Mouse (Mus musculus) kidney, postnatal 0 days (tissue): ENCODE data around the gene Minos1. TPM values are rescaled to one million over a fixed set of nuclear protein-coding genes. Genes with fewer than 3 reads are reported as not detected.

Experiments
- ATAC-seq: fragments of 200-750 bp; cut with Nextera tagmentation; replicated peaks from 2 replicates; pipeline ENCODE4 v1.8.0; 2017; ENCODE audit warnings: low read depth, moderate number of reproducible peaks, moderate TSS enrichment, moderate library complexity; ENCODE audit not compliant: low FRiP score
- DNase-seq: peaks from one replicate; pipeline ENCODE4 v3.0.0-alpha.2; 2016; ENCODE audit warnings: low spot score
- H3K27ac ChIP-seq: fragments of 300-500 bp; sonication (generic); 2 replicates; pipeline ENCODE4 v1.5.1; 2014; ENCODE audit warnings: mild to moderate bottlenecking
- H3K27me3 ChIP-seq: fragments of 300-500 bp; sonication (generic); 2 replicates; pipeline ENCODE4 v1.6.1; 2014; ENCODE audit warnings: low read length, mixed read lengths; ENCODE audit not compliant: insufficient read depth
- H3K36me3 ChIP-seq: fragments of 300-500 bp; sonication (generic); 2 replicates; pipeline ENCODE4 v1.6.1; 2014; ENCODE audit warnings: low read length, mixed read lengths; ENCODE audit not compliant: insufficient read depth
- H3K4me1 ChIP-seq: fragments of 300-500 bp; sonication (generic); replicated peaks from 2 replicates; pipeline ENCODE4 v1.6.1; 2014; ENCODE audit warnings: antibody characterized with exemption, low read length, mixed read lengths; ENCODE audit not compliant: insufficient read depth
- H3K4me2 ChIP-seq: fragments of 300-500 bp; sonication (generic); 2 replicates; pipeline ENCODE4 v1.6.1; 2014; ENCODE audit warnings: mild to moderate bottlenecking, low read length, moderate library complexity, mixed read lengths
- H3K4me3 ChIP-seq: fragments of 300-500 bp; sonication (generic); replicated peaks from 2 replicates; pipeline ENCODE4 v1.5.1; 2014; ENCODE audit warnings: low read depth, low read length
- H3K9ac ChIP-seq: fragments of 300-500 bp; sonication (generic); 2 replicates; pipeline ENCODE4 v1.6.1; 2014; ENCODE audit warnings: low read depth, low read length
- H3K9me3 ChIP-seq: fragments of 300-500 bp; sonication (generic); replicated peaks from 2 replicates; pipeline ENCODE4 v1.6.1; 2016; ENCODE audit warnings: low read length, inconsistent platforms, mixed read lengths
- CTCF ChIP-seq: IDR thresholded peaks from 2 replicates; pipeline ENCODE4 v1.5.1; 2016; ENCODE audit warnings: antibody characterized with exemption, low read depth, mild to moderate bottlenecking, moderate library complexity
- WGBS: fragments of 180-500 bp; shearing (Covaris S2); extraction: QIAGEN DNeasy Blood & Tissue Kit; methylation state at CpG from one replicate; pipeline ENCODE4 v1.1.7; 2014; 5-methylcytosine and 5-hydroxymethylcytosine counted together
- polyA plus RNA-seq: library from polyadenylated mRNA; unstranded; fragments of >200 nt; fragmentation: Nextera tagmentation; extraction: Ambion mirVana; gene quantifications from 2 replicates; pipeline ENCODE4 v1.2.1, GENCODE M21; 2015

The Minos1 gene
- polyA plus RNA-seq, 1 experiment from 2014 or later, result 875 TPM

GRCm38 (mm10) chr4:139092356-139093195 lies 38.3 kb downstream of the Minos1 start, which contains the start of gene Nbl1:
Gene Nbl1 (minus strand): TSS chr4:139092993.
- Histone ChIP-seq H3K36me3 (no peaks in the 10 kb centered on the region), H3K4me2 (peak within 1 kb of the TSS; percentile 98)
- DNase-seq, result peak; percentile 68

DNA sequence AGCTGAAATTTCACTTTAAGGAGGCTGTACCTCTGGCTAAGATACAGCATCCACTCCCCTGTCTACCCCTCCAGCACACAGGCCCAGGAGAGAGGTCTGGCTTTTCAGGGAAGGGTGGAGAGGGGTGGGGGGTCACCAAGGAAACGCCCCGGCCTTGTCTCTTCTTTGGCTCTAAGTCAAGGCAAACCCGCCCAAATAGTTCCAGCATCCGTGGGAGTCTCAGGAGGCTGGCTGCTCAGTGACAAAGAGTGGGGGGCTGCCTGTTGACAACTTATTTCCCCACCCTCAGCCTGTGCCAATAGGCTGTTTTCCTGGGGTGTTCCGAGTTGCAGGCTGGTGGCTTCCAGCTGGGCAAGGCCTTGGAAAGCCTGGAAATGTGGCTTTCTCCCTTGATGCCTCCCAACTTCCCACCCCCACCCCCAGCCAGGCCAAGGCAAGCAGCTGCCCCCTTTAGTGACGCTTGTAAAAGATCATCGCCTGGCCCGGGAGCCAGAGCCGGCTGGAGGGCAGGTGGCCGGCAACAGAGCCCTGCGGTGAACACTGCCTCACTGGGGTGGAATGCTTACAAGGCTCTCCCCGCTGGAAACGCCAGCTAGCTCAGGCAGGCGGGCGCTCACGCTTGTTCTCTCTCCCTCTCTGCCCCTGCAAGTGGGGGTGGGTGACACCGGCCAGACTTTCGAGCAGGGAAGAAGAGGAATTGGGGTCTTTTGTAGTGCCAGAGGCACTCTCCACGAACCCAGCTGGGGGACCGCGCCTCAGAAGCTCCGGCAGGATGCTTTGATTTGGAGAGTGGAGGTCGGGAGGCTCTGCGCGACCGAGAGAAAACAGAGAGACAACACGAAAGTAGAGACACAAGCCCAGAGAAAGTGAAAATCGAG lies 39.2 kb downstream of the Minos1 start:
- Histone ChIP-seq H3K27me3 (no peaks in the 10 kb centered on the region), H3K9me3 (no peaks in the 10 kb centered on the region), H3K9ac (peak overlapping the region; percentile 78), H3K36me3 (no peaks in the 10 kb centered on the region), H3K27ac (no peak overlapping the region), H3K4me3 (peak overlapping the region; percentile 67), H3K4me1 (peaks cover 11% of the 10 kb centered on the region; the same call in 1 of the 2 replicates), H3K4me2 (peak overlapping the region; percentile 98)
- no peak for TF ChIP-seq CTCF
- DNase-seq (peak; percentile 58), ATAC-seq (no peak)
- 5% methylated on average over 28 of the region's 28 CpGs for WGBS

More at GRCm38 (mm10) chr4:139092356-139093195, 38.3 kb downstream of the Minos1 start, which contains the start of gene Nbl1:
- Histone ChIP-seq H3K4me1 (peaks cover 11% of the 10 kb centered on the region; the same call in 1 of the 2 replicates), H3K27ac (peak within 1 kb of the TSS; percentile 19; the same call in 1 of the 2 replicates), H3K9ac (peak within 1 kb of the TSS; percentile 78), H3K27me3 (no peaks in the 10 kb centered on the region), H3K4me3 (peak within 1 kb of the TSS; percentile 67), H3K9me3 (no peaks in the 10 kb centered on the region)
- under 1% methylated on average over 98 of the region's 105 CpGs for WGBS
- no peak for TF ChIP-seq CTCF
- ATAC-seq, result peak; percentile 50; the same call in 1 of the 2 replicates

- peak overlapping the region; percentile 98 for H3K4me2 ChIP-seq
These were observed 39.8 kb downstream of the Minos1 start for GRCm38 (mm10) chr4:139091066-139091465.

DNA sequence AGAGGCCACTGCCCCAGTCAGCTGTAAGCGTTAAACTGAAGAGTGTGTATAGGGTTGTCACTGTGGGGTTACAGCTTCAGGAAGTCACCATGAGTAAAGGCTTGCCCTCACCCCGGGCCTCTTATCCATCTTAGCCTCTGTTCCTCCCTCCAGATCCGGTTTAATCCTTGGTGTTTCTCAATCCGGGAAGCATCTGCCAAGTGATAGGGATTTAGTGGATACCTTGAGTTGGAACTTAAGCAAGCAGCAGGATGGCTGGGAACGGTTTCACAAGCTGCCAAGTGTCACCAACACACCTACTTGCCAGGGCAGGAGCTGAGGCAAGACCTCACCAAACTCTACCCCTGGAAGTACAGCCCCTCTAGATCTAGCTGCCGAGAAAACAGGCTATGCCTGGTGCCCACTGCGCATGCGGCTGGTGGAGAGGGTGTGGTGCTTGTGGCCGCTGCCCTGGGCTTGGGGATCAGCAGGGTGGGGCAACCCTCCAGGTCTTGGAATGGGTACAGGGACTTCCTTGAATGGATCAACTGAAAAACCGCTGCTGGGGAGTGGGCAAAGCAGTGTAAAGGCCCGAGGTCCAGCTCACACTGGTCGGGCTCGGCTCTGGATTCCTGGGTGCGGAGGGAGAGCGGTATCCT lies 40.5 kb downstream of the Minos1 start:
- Histone ChIP-seq H3K4me1 (peaks cover 11% of the 10 kb centered on the region; the same call in 1 of the 2 replicates), H3K4me3 (no peak overlapping the region), H3K27ac (no peak overlapping the region), H3K9me3 (no peaks in the 10 kb centered on the region), H3K27me3 (no peaks in the 10 kb centered on the region), H3K36me3 (no peaks in the 10 kb centered on the region), H3K4me2 (peak overlapping the region; percentile 98; the same call in 1 of the 2 replicates), H3K9ac (no peak overlapping the region)
- ATAC-seq (no peak), DNase-seq (no peak)
- TF ChIP-seq CTCF, result no peak
- 73% methylated on average over 15 of the region's 15 CpGs for WGBS

More at GRCm38 (mm10) chr4:139091066-139091465, 39.8 kb downstream of the Minos1 start:
- WGBS, result 51% methylated on average over 7 of the region's 7 CpGs
- Histone ChIP-seq H3K27me3 (no peaks in the 10 kb centered on the region), H3K4me1 (peaks cover 11% of the 10 kb centered on the region; the same call in 1 of the 2 replicates), H3K36me3 (no peaks in the 10 kb centered on the region), H3K9ac (0 out of 2 replicates have a peak overlapping the region, but pooled peaks have one; percentile 13), H3K9me3 (no peaks in the 10 kb centered on the region), H3K4me3 (0 out of 2 replicates have a peak overlapping the region, but pooled peaks have one; percentile 67), H3K27ac (no peak overlapping the region)
- ATAC-seq, result no peak
- no peak for TF ChIP-seq CTCF
- DNase-seq, result no peak

GRCm38 (mm10) chr4:139088982-139089671 lies 41.8 kb downstream of the Minos1 start:
- ATAC-seq (no peak), DNase-seq (no peak)
- Histone ChIP-seq H3K9ac (no peak overlapping the region), H3K27ac (no peak overlapping the region), H3K4me2 (no peak overlapping the region), H3K36me3 (no peaks in the 10 kb centered on the region), H3K4me1 (peaks cover 11% of the 10 kb centered on the region; the same call in 1 of the 2 replicates), H3K9me3 (no peaks in the 10 kb centered on the region), H3K4me3 (no peak overlapping the region), H3K27me3 (no peaks in the 10 kb centered on the region)
- WGBS, result 69% methylated on average over 9 of the region's 9 CpGs
- TF ChIP-seq CTCF, result no peak
